Mouse (Mus musculus): ENCODE measurements around the gene Bcar1.

Gene Bcar1

DNA sequence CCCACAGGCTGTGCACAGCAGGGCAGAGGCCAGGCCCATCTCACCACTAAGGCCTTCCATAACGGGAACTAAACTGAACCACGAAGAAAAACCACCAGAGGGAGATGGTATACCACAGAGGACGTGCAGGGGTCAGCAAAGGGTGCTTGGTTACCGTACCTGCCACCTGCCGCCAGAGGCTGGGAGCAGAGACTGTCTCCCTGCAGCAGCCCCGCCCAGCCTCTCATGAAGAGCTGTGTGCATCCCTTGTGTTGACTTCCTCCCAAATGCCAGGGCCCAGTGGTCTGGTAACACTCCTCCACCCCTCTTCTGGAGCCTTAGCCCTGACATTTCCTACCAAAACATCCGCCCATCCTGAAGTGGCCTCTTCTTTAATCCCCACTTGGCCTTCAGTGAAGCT lies 4.0 kb downstream of the Bcar1 start:
- DNase-seq (ENCODE audit: low spot score in 2 of 2), result no peak

DNA sequence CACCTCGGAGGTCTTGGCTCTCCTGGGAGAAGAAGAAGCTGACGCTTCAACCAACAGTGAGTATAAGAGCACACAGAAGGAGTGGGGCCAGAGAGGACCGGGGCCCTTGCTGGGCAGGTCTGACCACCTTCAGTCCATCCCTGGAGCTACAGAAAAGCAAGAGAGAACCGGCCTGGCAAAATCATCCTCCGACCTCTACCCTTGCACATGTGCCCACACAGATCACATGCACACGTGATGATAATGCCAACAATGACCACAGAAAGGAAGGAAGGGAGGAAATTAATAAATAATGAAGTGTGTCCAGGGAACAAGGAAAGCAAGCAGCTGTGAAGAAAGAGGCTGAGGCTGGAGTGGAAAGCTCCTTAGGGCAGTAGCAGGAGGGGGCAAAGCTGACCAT lies 4.7 kb downstream of the Bcar1 start:
- DNase-seq (ENCODE audit: low spot score in 2 of 2), result no peak

DNA sequence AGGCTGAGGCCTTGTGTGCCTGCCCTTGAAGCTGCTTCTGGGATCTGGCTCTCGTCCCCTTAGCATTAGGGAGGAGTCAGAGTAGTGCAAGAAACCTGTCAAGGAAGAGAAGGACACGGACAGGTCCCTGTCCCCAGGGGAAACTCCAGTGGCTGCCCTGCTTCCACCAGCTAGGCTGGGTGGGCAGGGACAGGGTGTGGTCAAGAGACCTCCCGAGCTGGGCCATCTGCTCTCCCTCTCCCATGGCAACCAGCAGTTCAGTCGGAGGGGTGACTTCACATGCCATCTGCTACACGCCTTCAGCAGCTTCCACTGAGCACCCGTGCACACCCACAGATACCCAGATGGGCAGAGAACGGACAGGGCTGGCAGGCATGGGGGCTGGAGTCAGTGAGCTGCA lies 7.3 kb downstream of the Bcar1 start:
- DNase-seq (ENCODE audit: low spot score in 2 of 2), result no peak

DNA sequence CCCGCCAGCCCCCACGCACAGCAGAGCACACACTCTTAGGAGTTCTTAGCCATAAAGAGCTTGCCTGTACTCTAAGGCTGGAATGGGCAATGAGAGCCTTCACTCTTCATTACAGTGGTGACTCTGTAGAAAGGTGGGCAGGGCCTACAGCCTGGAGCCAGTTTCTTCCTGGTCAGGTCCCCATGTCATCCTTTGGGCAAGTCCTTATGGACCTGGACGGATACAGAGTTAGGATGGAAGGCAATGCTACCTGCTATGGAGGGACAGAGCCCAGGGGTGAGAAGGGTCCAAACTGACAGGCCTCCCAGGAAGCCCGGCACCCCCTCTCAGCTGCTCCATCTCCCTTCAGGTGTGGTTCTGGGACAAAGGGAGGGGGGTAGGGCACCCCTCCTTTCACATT lies 7.8 kb downstream of the Bcar1 start:
- DNase-seq (ENCODE audit: low spot score in 2 of 2), result no peak

DNA sequence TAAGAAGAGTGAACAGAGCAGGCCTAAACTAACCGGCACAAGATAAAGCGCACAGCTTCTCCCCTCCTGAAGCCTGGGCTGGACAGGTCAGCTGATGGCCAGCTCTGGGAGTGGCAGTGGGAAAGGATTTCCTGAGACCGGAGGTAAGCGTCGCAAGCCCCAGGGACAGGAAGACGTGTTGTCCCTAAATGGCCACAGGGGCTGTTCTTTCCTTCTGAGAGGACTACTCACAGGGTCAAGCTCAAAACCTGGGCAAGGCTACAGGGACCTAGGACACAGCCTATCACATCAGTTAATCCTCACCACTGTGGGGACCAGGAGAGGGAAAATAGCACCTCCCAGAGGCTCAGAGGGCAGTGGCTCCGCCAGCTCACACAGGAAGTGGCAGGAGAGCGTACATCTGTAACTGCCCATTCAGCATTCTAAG lies 8.3 kb downstream of the Bcar1 start:
- no peak for DNase-seq (ENCODE audit: low spot score in 2 of 2)

DNA sequence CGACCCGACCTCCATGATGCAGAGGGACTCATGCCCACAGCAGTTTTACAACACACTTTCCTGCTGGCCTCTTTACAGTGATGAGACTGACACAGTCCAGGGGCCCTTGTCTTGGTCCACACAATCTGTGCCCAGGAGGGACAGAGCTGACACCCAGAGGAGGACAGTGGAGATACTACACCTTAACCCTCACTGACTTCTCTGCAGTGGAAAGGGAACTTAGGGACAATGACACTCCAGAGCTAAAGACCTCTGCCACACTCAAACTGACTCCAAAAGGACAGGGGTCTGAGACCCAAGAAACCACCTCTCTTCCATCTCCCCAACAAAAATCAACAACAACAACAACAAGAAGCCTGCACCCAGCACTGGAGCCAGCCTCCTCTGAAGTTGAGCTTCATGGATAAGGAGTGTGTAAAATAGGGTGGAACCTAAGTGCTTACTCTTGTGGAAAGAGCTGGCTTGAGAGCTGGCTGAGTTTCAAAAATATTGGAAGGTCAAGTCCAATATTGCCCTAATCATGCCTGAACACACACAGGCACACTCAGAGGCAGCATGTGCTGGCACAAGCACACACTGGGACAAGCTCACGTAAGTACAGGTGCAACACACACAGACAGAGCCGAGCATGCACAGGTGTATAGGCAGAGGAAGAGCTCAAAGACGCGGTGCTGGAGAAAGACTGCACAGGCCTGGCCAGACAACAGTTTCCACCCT lies 9.2 kb downstream of the Bcar1 start:
- no peak for DNase-seq (ENCODE audit: low spot score in 2 of 2)

DNA sequence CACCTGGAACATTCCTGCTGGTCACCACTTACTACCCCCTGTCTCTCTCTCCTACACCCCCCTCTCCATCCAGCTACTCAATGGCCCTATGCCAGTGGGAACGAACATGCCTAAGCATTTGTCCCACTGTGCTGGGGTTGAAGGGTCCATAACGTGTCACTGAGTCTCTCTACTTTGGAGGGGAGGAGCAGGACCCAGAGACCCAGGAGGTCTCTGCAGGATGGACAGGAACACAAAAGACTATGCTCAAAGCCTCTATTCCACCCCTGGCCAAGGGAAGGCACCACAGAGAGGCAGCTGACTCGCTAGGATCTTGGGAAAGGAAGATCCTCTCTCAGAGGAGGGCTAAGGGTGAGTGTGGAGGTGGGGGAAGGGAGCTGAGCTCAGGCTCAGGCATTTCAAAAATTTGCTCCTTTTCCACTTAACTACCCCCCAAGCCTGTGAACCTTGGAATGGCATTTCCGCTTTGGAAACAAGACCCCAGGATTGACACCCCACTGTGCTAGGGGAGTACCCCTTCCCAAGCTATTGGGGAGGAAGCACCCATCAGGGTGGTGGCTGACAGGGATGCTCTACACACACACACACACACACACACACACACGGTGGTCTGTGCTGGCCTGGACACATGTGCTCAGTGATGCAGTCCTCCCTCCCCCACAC lies 9.9 kb downstream of the Bcar1 start:
- DNase-seq (ENCODE audit: low spot score in 2 of 2), result no peak

DNA sequence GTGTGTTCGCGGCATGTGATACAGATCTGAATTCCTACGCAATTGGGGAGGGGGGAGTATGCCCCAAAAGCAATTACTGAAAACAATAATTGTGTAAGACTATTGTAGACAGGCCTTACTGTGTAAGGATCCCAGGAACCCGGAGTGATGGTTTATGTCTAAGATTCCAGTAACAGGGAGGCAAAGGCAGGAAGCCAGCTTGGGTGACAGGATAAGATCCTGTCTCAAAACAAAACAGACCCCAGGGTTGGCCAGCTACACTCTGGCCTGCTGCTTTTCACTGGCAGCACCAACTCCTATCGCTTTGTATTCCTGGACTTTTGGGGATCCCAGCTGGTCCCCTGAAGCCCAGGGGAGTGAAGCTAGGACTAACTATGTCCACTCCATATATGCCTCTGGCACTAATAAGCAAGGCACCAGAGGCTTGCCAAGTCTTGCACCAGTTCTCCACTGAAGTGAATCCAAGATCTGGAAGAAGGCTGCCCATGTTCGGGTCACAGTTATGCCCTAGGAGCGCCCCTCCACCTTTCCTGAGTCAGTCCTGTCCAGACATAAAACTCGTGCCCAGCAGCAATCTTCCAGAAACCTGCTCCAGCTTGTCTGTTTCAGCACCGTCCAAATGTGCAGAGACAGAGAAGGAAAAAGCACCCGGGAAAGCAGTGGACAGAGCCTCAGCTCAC lies 11.1 kb downstream of the Bcar1 start:
- DNase-seq (ENCODE audit: low spot score in 2 of 2), result no peak

DNA sequence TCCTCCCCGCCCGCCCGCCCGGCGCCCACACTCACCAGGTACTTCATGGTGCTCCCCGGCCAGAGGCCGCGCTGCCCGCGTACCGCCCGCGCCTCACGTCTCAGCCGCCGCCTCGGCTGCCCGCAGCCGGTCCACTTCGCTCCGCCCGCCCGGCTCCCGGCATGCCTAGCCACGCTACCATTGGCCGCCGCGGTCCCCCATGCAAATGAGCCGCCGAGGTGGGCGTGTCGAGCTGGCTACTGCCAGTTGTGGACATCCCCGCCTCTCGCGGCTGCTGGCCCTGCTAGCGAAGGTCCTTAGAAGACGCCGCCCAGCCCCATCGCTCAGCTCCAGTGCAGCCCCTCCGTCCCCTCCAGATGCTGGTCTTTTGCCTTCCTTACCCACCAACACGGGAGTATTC lies 11.6 kb downstream of the Bcar1 start:
- peak; percentile 97 to 98 for DNase-seq (ENCODE audit: low spot score in 2 of 2)

DNA sequence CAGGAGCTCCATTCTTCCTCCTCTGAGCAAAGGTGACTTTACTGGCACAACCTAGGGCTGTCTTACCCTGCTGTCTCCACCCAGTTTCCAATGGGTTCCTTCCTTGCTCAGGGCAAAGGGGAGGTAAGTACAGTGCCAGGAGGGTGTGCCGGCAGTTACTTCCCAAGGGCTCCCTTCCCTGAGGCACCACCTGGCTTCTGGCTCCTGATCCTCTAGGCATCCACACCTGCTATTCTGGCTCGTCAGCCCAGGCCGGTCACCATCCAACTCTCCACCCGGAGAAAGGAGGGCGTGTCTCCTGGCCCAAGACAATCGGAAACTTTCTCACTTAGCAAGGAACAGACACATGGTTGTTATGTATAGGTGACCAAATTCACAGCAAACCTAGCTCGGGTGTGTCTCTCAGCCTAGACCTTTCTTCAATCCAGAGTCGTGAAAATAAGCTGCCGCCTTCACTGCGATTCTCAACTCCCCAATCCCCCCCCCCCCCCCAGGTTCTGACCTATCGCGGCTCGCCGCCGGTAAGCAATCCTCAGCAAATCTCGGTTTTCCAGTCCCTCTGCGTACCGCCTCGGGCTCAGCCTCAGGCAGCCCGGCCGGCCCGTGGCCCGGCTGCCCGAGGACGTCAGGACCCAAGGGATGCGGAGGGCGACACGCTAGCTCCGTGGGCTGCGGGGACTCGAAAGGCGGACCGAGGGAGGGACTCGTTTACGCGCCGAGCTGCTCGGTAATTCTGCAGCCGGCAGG lies 12.2 kb downstream of the Bcar1 start:
- DNase-seq (ENCODE audit: low spot score in 2 of 2), result no peak

DNA sequence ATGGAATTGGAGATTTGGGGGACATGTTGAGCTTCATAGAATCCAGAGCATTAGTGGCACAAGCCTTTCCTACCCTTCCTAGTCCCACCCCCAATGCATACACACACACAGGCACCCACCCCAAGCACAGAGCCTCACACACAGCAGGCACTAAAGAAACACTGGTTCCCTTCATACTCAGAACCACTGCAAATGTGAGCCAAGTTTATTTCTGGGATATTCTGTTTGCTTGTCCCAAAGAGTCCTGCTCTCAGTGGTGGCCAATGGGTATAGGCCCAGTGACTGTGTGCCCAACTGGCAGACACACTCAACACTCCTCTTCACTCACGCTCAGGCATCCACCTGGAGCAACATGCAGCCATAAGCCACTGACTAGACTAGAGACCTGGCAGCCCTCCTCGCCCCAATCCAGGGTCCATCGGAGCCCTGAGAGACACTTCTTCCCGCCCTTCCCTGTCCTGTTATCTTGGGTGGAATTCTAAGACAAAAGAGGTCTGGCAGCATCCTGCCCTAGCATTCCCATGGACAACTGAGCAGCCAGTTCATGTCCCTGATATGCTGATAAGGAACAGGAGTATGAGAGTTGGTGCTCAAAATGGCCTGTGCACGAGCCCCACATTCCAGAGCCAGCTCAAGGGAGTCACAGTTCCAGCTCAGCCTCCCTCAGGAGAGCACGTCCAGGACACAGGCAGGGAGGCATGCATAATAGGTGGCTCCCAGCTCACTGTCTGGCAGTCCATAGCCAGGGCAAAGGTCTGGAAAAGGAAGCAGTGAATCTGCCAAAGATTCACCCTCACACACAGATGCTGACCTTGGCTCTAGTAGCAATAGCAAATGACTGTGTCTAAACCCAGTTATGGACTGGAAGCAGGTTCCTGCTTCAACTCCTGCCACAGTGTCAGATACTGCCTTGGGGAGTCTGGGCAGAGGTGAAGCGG lies 14.1 kb downstream of the Bcar1 start:
- no peak for DNase-seq (ENCODE audit: low spot score in 2 of 2)

DNA sequence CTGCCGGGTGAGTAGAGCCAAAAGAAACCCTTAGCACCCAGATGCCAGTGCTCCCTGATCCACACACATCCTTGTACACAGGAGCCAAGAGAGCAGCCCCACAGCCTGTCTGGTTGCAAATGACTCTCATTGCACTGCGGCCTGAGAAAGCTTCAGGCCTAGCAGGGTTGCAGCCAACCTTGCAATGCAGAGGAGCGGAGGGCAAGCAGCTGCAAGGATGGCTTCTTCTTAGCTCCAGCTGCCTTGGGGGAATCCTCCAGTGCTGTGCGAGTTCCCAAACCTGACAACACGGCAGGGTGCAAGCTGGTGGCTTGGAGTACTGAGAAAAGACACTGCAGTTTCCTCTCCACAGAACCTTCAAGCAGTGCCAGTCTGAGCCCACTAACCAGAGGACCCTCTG lies 15.1 kb downstream of the Bcar1 start:
- DNase-seq (ENCODE audit: low spot score in 2 of 2), result no peak

DNA sequence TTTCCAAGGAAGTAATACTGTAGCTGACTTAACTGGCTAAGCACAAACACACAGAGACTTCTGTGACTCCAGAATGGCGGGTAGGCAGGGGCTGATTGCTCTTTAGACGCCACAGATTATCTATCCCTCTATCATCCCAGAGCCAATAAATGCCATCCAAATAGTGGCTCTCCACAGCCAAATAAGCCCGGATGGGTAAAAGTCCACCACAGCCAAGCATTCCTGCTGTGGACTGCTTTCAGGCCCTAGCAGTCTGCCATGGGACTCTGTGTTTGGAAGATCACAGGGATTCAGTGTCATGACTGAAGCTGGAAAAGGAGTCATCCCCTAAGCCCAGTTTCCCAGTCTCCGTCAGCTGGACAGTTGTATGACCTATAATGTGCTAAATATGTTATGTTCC lies 16.1 kb downstream of the Bcar1 start:
- no peak for DNase-seq (ENCODE audit: low spot score in 2 of 2)

DNA sequence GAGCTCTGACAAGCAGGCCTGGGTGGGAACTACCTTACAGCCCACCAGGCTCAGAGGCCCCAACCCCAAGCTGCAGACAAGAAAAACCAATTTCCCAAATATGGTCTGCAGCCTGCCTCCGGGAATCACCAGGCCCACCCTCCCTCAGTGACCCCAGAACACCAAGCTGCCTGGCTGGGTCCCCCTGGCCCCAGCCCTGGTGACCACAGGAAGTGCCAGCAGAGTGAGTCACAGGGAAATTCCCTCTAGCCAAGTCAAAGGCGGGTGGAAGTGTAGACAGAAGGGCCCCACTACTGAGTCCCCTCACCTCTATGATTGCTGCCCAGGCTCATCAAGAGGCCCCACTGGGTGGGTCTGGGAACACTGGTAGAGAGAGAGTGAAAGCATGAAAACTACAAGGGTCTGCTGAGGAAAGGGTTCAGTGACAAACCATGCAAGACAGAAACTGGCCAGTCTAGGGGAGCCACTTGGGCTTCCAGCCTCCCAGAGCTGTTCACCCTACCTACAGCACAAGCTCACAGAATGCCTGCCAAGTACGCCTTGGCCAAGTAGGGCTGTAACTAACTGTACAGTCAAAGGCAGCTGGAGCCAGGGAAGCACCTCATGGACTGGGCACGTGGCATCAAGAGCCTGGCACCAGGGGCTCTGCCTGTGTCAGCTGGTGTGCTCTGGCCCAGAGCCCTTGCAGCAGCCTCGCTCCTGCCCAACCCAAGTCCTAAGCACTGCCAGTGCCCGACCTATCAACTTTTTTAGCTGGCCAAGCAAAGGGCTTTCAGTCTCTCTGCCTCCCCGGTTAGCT lies 17.3 kb downstream of the Bcar1 start:
- peak; percentile 59 to 81 for DNase-seq (ENCODE audit: low spot score in 2 of 2)

DNA sequence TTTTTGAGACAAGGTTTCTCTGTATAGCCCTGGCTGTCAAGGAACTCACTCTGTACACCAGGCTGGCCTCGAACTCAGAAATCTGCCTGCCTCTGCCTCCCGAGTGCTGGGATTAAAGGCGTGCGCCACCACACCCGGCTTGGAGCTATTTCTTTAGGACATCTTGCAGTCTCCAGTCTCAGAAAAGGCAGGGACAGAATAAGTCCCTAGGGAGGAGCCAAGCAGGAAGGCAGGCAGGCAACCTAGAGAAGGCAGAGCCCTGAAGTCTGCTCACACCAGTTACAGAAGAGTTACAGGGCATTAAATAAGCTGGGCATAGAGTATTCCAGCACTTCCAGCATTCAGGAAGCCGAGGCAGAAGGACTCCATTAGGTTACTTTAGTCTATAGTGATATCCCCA lies 18.3 kb downstream of the Bcar1 start:
- DNase-seq (ENCODE audit: low spot score in 2 of 2), result no peak

DNA sequence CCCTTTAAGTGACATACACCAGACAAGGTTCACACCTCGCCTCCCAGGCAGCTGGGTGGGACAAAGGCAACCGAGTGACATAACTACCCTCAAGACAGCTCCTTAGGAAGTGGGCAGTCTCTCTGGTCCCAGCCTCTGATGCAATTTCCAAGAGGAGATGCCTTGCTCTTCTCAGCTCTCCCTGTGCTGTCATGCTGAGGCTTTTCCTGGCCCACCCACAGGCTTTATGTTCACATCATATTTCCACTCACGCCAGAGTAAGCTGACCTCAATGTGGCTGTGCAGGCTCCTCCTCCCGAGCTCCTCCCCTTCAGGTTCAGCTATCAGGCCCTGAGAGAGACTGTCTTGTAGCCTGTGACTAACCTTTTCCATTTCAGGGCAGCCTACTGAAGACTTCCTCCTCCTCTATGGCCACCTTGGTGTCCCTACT lies 23.5 kb downstream of the Bcar1 start:
- no peak for DNase-seq (ENCODE audit: low spot score in 2 of 2)

DNA sequence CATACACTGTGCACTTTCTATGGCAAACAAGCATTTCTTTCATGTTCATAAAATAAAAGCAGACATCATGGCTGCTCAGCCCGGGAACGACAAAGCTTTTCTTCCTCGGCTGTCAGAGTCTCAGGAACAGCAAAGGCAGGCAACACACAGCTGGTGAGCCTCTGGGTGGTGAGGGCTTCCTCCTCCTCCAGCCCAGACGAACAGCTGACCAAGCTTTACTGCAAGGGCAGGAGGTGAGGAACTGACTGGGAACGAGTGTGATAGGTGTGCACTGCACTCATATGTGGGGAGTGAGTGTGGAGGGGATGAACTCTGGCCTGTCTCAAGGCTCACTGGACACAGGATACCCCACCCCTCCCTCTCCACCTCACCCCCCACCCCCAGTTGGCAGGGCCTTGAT lies 24.7 kb downstream of the Bcar1 start:
- no peak for DNase-seq (ENCODE audit: low spot score in 2 of 2)

DNA sequence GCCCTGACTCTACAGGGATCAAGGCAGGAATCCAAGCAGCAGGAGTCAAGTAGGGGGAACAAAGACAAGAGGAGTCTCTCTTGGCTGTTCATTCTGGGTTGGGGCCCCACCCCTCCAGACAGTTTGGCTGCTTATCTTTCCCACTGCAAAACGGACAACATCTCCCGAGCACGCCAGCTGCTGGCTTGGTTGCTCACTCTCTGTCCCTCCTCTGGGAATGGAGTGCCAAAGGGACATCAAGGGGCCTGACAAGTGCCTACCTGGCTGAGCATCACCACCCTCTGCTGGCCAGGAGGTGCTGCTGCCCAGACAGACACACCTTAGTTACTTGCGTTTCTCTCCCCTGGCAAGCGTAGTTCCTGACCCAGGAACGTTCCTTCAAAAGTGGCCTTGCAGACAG lies 25.7 kb downstream of the Bcar1 start:
- no peak for DNase-seq (ENCODE audit: low spot score in 2 of 2)

DNA sequence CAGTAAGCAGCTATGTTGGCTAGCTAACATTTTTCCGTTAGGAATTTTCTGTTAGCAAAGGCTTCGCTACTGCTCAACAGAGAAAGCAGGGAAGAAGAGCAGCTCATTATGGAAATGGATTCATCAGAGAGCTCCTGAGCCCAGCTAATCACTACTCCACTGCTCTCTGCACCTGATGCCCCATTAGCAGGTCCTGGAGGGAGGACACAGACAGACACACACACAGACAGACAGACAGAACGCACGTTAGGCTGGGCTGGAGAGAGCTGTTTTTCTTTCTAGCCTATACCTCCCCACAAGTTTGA lies 26.2 kb downstream of the Bcar1 start:
- DNase-seq (ENCODE audit: low spot score in 2 of 2), result no peak

DNA sequence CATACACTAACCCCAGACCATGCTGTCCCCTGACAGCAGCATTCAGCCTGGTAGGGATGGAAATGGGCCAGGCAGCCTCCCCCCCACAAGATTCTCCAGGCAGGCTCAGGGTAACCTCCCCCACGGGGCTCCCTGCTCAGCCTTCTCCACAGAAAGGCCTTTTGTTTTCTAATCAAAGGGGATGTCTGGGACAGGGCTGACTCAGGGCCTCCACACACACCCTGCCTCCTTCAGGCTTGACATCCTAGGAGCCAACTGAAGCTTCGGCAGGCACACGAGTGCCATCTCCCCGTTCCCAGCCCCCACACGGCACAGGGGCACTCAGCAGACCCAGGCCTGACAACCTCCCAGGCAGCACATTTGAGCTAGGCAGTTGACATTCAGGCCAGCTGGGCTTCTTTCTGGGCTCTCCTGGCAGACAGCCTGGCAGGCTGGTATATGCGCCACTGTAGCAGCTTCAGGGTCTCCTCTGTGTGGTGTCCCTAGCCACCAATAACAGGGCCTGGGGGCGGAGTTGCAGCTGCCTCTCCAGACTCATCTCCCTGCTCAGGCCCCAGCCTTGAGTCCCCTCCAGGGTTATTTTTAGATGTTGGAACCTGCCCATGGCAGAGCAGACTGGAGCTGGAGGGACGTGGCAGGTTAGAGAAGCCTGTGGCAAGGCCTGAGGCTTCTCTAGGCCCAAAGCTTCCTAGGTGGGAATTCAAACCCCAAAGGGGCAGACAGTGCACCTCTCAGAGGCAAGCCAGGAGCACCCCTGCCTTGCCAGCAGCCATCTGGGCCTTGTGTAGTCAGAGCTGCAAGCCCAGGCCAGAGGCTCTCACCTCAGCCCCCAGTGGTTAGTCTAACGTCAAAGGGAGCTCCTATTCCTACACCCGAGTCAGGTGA lies 26.8 kb downstream of the Bcar1 start:
- peak in 1 of 2 experiments; percentile 47 for DNase-seq (ENCODE audit: low spot score in 2 of 2)
